Mouse (Mus musculus): ENCODE results near the gene Fbxw17. TPM values are rescaled to one million over a fixed set of nuclear protein-coding genes. Genes with fewer than 3 reads are reported as not detected.
"Not testable (repeated sequence)": the region's sequence is repeated elsewhere in the genome, so short reads cannot be mapped to it uniquely, and the experiment has no call there.

Gene Fbxw17
- polyA plus RNA-seq, 1 experiment from 2014 or later = 21.7 TPM

DNA sequence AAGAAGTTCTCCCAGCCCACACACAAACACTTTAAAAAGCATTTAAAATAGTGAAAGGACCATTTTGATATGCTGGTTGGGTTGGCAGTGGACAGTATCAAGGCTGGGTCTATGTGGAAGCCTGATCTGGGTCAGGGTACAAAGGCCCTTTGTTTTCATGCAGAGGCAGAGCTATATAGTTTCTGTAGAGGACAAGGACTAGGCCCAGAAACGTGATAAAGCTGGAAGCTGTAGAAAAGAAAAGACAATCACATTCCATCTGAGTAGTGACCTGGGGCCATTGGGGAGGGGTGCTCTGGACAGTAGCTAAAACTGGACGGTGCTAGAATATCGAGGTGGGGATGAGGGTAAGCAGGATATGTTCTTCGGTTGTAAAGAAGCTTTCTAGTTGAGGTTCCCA lies 27.6 kb downstream of the Fbxw17 start:
- Histone ChIP-seq H3K36me3 (ENCODE audit: control insufficient read depth, insufficient read depth, low read length) (no peaks in the 10 kb centered on the region), H3K4me3 (ENCODE audit: low read depth, low read length) (no peak overlapping the region), H3K4me1 (ENCODE audit: control insufficient read depth, insufficient read depth, low read length) (no peaks in the 10 kb centered on the region), H3K9ac (ENCODE audit: low read depth, low read length) (no peak overlapping the region), H3K4me2 (no peak overlapping the region), H3K27me3 (ENCODE audit: control insufficient read depth, insufficient read depth, low read length) (no peaks in the 10 kb centered on the region), H3K27ac (ENCODE audit: low read depth, low read length) (no peak overlapping the region), H3K9me3 (replicated peaks; ENCODE audit: control insufficient read depth, low read length) (no peaks in the 10 kb centered on the region)
- no peak for ATAC-seq (replicated peaks; ENCODE audit: insufficient number of reproducible peaks, low FRiP score, low TSS enrichment)
- WGBS (ENCODE audit: insufficient replicate concordance) = 55% methylated on average over 4 of the region's 4 CpGs

- H3K4me1 ChIP-seq (ENCODE audit: control insufficient read depth, insufficient read depth, low read length); ATAC-seq (replicated peaks; ENCODE audit: insufficient number of reproducible peaks, low FRiP score, low TSS enrichment); H3K4me2 ChIP-seq; H3K9me3 ChIP-seq (replicated peaks; ENCODE audit: control insufficient read depth, low read length); H3K27ac ChIP-seq (ENCODE audit: low read depth, low read length); H3K36me3 ChIP-seq (ENCODE audit: control insufficient read depth, insufficient read depth, low read length); H3K4me3 ChIP-seq (ENCODE audit: low read depth, low read length); H3K27me3 ChIP-seq (ENCODE audit: control insufficient read depth, insufficient read depth, low read length); H3K9ac ChIP-seq (ENCODE audit: low read depth, low read length): not testable (repeated sequence)
- WGBS (ENCODE audit: insufficient replicate concordance) = 60% methylated on average over 9 of the region's 9 CpGs
Measured at GRCm38 (mm10) chr13:50452266-50452665, 34.6 kb downstream of the Fbxw17 start.

- H3K4me3 ChIP-seq (ENCODE audit: low read depth, low read length) = no peak overlapping the region
- 24% methylated on average over 4 of the region's 4 CpGs for WGBS (ENCODE audit: insufficient replicate concordance)
- H3K4me2 ChIP-seq = no peak overlapping the region
- no peak for ATAC-seq (replicated peaks; ENCODE audit: insufficient number of reproducible peaks, low FRiP score, low TSS enrichment)
- H3K9ac ChIP-seq (ENCODE audit: low read depth, low read length) = no peak overlapping the region
- no peak overlapping the region for H3K27ac ChIP-seq (ENCODE audit: low read depth, low read length)
- H3K9me3 ChIP-seq (replicated peaks; ENCODE audit: control insufficient read depth, low read length) = no peaks in the 10 kb centered on the region
- no peaks in the 10 kb centered on the region for H3K4me1 ChIP-seq (ENCODE audit: control insufficient read depth, insufficient read depth, low read length)
- no peaks in the 10 kb centered on the region for H3K27me3 ChIP-seq (ENCODE audit: control insufficient read depth, insufficient read depth, low read length)
- H3K36me3 ChIP-seq (ENCODE audit: control insufficient read depth, insufficient read depth, low read length) = no peaks in the 10 kb centered on the region
Measured at GRCm38 (mm10) chr13:50453426-50453825, 35.8 kb downstream of the Fbxw17 start.

DNA sequence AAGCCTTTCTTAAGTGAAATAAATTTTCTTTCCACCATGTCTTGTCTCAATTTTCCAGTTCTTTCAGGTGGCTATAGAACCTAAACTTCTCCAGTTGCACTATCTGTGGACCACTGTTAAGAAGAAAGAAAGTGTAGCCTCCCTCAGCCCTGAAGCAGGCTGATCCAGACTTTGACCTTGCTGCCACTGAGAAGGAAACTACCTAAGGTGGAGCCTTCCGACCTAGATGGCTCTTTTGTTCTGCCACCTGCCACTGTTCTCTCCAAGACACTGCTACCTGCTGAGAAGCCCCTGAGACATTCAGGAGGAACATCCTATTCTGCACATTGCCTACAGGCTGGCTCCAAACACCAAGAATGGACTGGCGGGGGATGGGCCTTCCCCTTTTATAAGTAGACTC lies 42.8 kb downstream of the Fbxw17 start:
- H3K9me3 ChIP-seq (replicated peaks; ENCODE audit: control insufficient read depth, low read length); H3K27ac ChIP-seq (ENCODE audit: low read depth, low read length); H3K9ac ChIP-seq (ENCODE audit: low read depth, low read length); ATAC-seq (replicated peaks; ENCODE audit: insufficient number of reproducible peaks, low FRiP score, low TSS enrichment); H3K4me1 ChIP-seq (ENCODE audit: control insufficient read depth, insufficient read depth, low read length); H3K4me3 ChIP-seq (ENCODE audit: low read depth, low read length); H3K36me3 ChIP-seq (ENCODE audit: control insufficient read depth, insufficient read depth, low read length); H3K27me3 ChIP-seq (ENCODE audit: control insufficient read depth, insufficient read depth, low read length); H3K4me2 ChIP-seq: not testable (repeated sequence)
- WGBS (ENCODE audit: insufficient replicate concordance) = 57% methylated on average over 2 of the region's 2 CpGs

DNA sequence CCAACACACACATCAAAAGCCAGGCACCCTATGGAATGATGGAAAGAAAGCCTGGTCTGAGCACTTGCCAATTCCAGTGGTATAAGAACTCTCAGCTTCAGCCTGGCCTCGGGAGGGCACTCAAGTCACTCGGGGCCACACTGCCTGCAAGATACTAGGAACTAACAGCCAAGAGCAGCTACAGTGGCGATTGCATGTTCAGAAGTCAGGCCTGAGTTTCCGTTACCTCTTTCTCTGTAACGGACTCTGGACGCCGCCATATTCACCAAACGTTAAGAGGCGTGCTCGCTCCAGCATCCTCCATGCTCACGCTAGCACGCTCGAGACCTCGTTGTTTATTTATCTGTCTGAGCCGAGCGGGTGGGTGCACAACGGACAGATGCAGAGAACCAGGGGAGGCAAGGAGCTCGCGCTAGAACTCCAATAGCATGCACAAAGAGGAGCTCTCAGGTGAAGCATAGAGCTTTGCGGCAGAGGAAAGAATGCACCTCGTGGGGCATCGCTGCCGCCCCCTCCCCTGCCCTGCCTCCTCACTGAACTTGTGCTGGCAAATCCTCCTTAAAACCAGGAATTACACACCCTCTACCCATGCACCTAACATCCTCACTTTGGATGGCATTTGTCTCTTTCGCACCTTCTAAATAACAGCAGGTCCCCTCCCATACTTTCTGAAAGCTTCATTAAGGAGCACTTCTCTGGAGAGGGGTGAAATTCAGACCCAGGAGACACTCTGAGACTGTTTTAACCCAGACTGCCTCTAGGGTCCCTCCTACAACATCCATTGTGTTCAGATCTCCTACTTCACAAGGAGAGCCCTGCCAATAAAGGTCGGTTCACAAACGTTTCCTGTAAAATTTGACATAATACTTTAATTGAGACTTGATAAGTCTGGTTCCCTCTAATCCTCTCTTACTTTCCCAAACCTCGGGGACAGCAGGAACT lies 47.2 kb downstream of the Fbxw17 start:
- Histone ChIP-seq H3K27me3 (ENCODE audit: control insufficient read depth, insufficient read depth, low read length) (no peaks in the 10 kb centered on the region), H3K9me3 (replicated peaks; ENCODE audit: control insufficient read depth, low read length) (no peaks in the 10 kb centered on the region), H3K4me3 (ENCODE audit: low read depth, low read length) (peak overlapping the region; percentile 36), H3K36me3 (ENCODE audit: control insufficient read depth, insufficient read depth, low read length) (no peaks in the 10 kb centered on the region), H3K9ac (ENCODE audit: low read depth, low read length) (no peak overlapping the region), H3K27ac (ENCODE audit: low read depth, low read length) (no peak overlapping the region), H3K4me2 (peak overlapping the region; percentile 66), H3K4me1 (ENCODE audit: control insufficient read depth, insufficient read depth, low read length) (no peaks in the 10 kb centered on the region)
- no peak for ATAC-seq (replicated peaks; ENCODE audit: insufficient number of reproducible peaks, low FRiP score, low TSS enrichment)
- 25% methylated on average over 27 of the region's 27 CpGs for WGBS (ENCODE audit: insufficient replicate concordance)

- Histone ChIP-seq H3K27me3 (ENCODE audit: control insufficient read depth, insufficient read depth, low read length) (no peaks in the 10 kb centered on the region), H3K4me3 (ENCODE audit: low read depth, low read length) (no peak within 1 kb of the TSS), H3K4me1 (ENCODE audit: control insufficient read depth, insufficient read depth, low read length) (no peaks in the 10 kb centered on the region), H3K9me3 (replicated peaks; ENCODE audit: control insufficient read depth, low read length) (no peaks in the 10 kb centered on the region), H3K36me3 (ENCODE audit: control insufficient read depth, insufficient read depth, low read length) (no peaks in the 10 kb centered on the region), H3K27ac (ENCODE audit: low read depth, low read length) (no peak within 1 kb of the TSS), H3K4me2 (no peak within 1 kb of the TSS), H3K9ac (ENCODE audit: low read depth, low read length) (no peak within 1 kb of the TSS)
- no peak for ATAC-seq (replicated peaks; ENCODE audit: insufficient number of reproducible peaks, low FRiP score, low TSS enrichment)
- WGBS (ENCODE audit: insufficient replicate concordance) = 70% methylated on average over 4 of the region's 4 CpGs
Measured at GRCm38 (mm10) chr13:50467007-50467406, 49.3 kb downstream of the Fbxw17 start, which contains the start of gene Nutm2. Nutm2 (plus strand) TSS chr13:50467307.

Other genes starting within 250 kb of the Fbxw17 start
- not detected in 2 replicates for gene Gm906, start 167.6 kb upstream of the Fbxw17 start, polyA plus RNA-seq (2014; fragmentation: Nextera tagmentation; extraction: Ambion mirVana)
- gene Gm47429, start 26.0 kb downstream of the Fbxw17 start, polyA plus RNA-seq (2014; fragmentation: Nextera tagmentation; extraction: Ambion mirVana) = not detected in 2 replicates
- gene Nutm2, start 49.4 kb downstream of the Fbxw17 start, polyA plus RNA-seq (2014; fragmentation: Nextera tagmentation; extraction: Ambion mirVana) = not detected in 2 replicates
- not detected in 2 replicates for gene Gm904, start 225.4 kb downstream of the Fbxw17 start, polyA plus RNA-seq (2014; fragmentation: Nextera tagmentation; extraction: Ambion mirVana)